Mouse (Mus musculus): ENCODE results near the gene Kdr. TPM values are rescaled to one million over a fixed set of nuclear protein-coding genes. Genes with fewer than 3 reads are reported as not detected.

The Kdr gene
- polyA plus RNA-seq, 1 experiment from 2014 or later: 22.1 TPM

- H3K9me3 ChIP-seq: 0 out of 2 replicates have a peak, but pooled peaks cover 3% of the 10 kb centered on the region
- no peak overlapping the region for H3K9ac ChIP-seq (replicated peaks)
- no peak overlapping the region for H3K4me3 ChIP-seq (replicated peaks)
- H3K4me1 ChIP-seq (replicated peaks): peaks cover 18% of the 10 kb centered on the region
- H3K4me2 ChIP-seq (replicated peaks): no peak overlapping the region
- H3K36me3 ChIP-seq: no peaks in the 10 kb centered on the region
- H3K27ac ChIP-seq: no peak overlapping the region
- ATAC-seq: no peak
- H3K27me3 ChIP-seq: peaks cover 62% of the 10 kb centered on the region
- WGBS: 77% methylated on average over 23 of the region's 23 CpGs
Observed at GRCm38 (mm10) chr5:75980521-75981311, 2.5 kb upstream of the Kdr start.

GRCm38 (mm10) chr5:75979108-75979507 is 850 bp upstream of the Kdr start:
- Histone ChIP-seq H3K4me3 (replicated peaks) (peak overlapping the region; percentile 72), H3K4me1 (replicated peaks) (peaks cover 18% of the 10 kb centered on the region), H3K27ac (no peak overlapping the region), H3K4me2 (replicated peaks) (peak overlapping the region; percentile 99), H3K9ac (replicated peaks) (0 out of 2 replicates have a peak overlapping the region, but pooled peaks have one; percentile 16), H3K27me3 (peaks cover 77% of the 10 kb centered on the region), H3K36me3 (no peaks in the 10 kb centered on the region), H3K9me3 (0 out of 2 replicates have a peak, but pooled peaks cover 3% of the 10 kb centered on the region)
- 10% methylated on average over 8 of the region's 8 CpGs for WGBS
- no peak for ATAC-seq

GRCm38 (mm10) chr5:75977441-75978373 is 551 bp downstream of the Kdr start:
- H3K4me2 ChIP-seq (replicated peaks): peak overlapping the region; percentile 99
- peaks cover 18% of the 10 kb centered on the region for H3K4me1 ChIP-seq (replicated peaks)
- H3K36me3 ChIP-seq: no peaks in the 10 kb centered on the region
- 0 out of 2 replicates have a peak, but pooled peaks cover 3% of the 10 kb centered on the region for H3K9me3 ChIP-seq
- H3K27ac ChIP-seq: peak overlapping the region; percentile 21; the same call in 1 of the 2 replicates
- peak overlapping the region; percentile 72 for H3K4me3 ChIP-seq (replicated peaks)
- peaks cover 86% of the 10 kb centered on the region for H3K27me3 ChIP-seq
- WGBS: 2% methylated on average over 54 of the region's 54 CpGs
- ATAC-seq: peak; percentile 82
- H3K9ac ChIP-seq (replicated peaks): peak overlapping the region; percentile 74

- no peak overlapping the region for H3K27ac ChIP-seq
- peak overlapping the region; percentile 9 for H3K4me2 ChIP-seq (replicated peaks)
- WGBS: 28% methylated on average over 9 of the region's 9 CpGs
- peak overlapping the region; percentile 72; the same call in 1 of the 2 replicates for H3K4me3 ChIP-seq (replicated peaks)
- no peaks in the 10 kb centered on the region for H3K9me3 ChIP-seq
- peaks cover 18% of the 10 kb centered on the region for H3K4me1 ChIP-seq (replicated peaks)
- H3K9ac ChIP-seq (replicated peaks): no peak overlapping the region
- no peaks in the 10 kb centered on the region for H3K36me3 ChIP-seq
- peak; percentile 15; the same call in 1 of the 2 replicates for ATAC-seq
- H3K27me3 ChIP-seq: peaks cover 79% of the 10 kb centered on the region
Observed at GRCm38 (mm10) chr5:75976696-75977095, 1.6 kb downstream of the Kdr start.

- WGBS: 71% methylated on average over 5 of the region's 5 CpGs
- ATAC-seq: no peak
- H3K9ac ChIP-seq (replicated peaks): no peak overlapping the region
- no peaks in the 10 kb centered on the region for H3K36me3 ChIP-seq
- H3K4me3 ChIP-seq (replicated peaks): no peak overlapping the region
- no peak overlapping the region for H3K27ac ChIP-seq
- no peaks in the 10 kb centered on the region for H3K9me3 ChIP-seq
- H3K4me2 ChIP-seq (replicated peaks): no peak overlapping the region
- H3K27me3 ChIP-seq: peaks cover 70% of the 10 kb centered on the region
- peaks cover 18% of the 10 kb centered on the region for H3K4me1 ChIP-seq (replicated peaks)
Observed at GRCm38 (mm10) chr5:75975398-75975797, 2.9 kb downstream of the Kdr start.

GRCm38 (mm10) chr5:75974543-75975130 is 3.6 kb downstream of the Kdr start:
- H3K4me3 ChIP-seq (replicated peaks): no peak overlapping the region
- 62% methylated on average over 7 of the region's 7 CpGs for WGBS
- ATAC-seq: no peak
- H3K36me3 ChIP-seq: no peaks in the 10 kb centered on the region
- peaks cover 62% of the 10 kb centered on the region for H3K27me3 ChIP-seq
- no peak overlapping the region for H3K4me2 ChIP-seq (replicated peaks)
- no peak overlapping the region for H3K27ac ChIP-seq
- no peaks in the 10 kb centered on the region for H3K9me3 ChIP-seq
- no peak overlapping the region for H3K9ac ChIP-seq (replicated peaks)
- peaks cover 18% of the 10 kb centered on the region for H3K4me1 ChIP-seq (replicated peaks)

- Histone ChIP-seq H3K27me3 (peaks cover 16% of the 10 kb centered on the region), H3K36me3 (no peaks in the 10 kb centered on the region), H3K4me1 (replicated peaks) (no peaks in the 10 kb centered on the region), H3K27ac (no peak overlapping the region), H3K9ac (replicated peaks) (no peak overlapping the region), H3K4me2 (replicated peaks) (no peak overlapping the region), H3K9me3 (no peaks in the 10 kb centered on the region), H3K4me3 (replicated peaks) (no peak overlapping the region)
- 25% methylated on average over 3 of the region's 3 CpGs for WGBS
- ATAC-seq: no peak
Observed at GRCm38 (mm10) chr5:75969887-75970286, 8.4 kb downstream of the Kdr start.

- 93% methylated on average over 12 of the region's 12 CpGs for WGBS
- no peaks in the 10 kb centered on the region for H3K27me3 ChIP-seq
- no peak overlapping the region for H3K4me2 ChIP-seq (replicated peaks)
- H3K36me3 ChIP-seq: no peaks in the 10 kb centered on the region
- ATAC-seq: no peak
- H3K4me1 ChIP-seq (replicated peaks): no peaks in the 10 kb centered on the region
- no peak overlapping the region for H3K4me3 ChIP-seq (replicated peaks)
- H3K9me3 ChIP-seq: no peaks in the 10 kb centered on the region
- no peak overlapping the region for H3K9ac ChIP-seq (replicated peaks)
- H3K27ac ChIP-seq: no peak overlapping the region
Observed at GRCm38 (mm10) chr5:75962558-75962957, 15.7 kb downstream of the Kdr start.

- Histone ChIP-seq H3K27ac (no peak overlapping the region), H3K9me3 (no peaks in the 10 kb centered on the region), H3K4me3 (replicated peaks) (no peak overlapping the region), H3K9ac (replicated peaks) (no peak overlapping the region), H3K4me1 (replicated peaks) (no peaks in the 10 kb centered on the region), H3K36me3 (no peaks in the 10 kb centered on the region), H3K27me3 (no peaks in the 10 kb centered on the region), H3K4me2 (replicated peaks) (no peak overlapping the region)
- no peak for ATAC-seq
- 89% methylated on average over 19 of the region's 19 CpGs for WGBS
Observed at GRCm38 (mm10) chr5:75961741-75962469, 16.4 kb downstream of the Kdr start.

- no peak overlapping the region for H3K27ac ChIP-seq
- no peak overlapping the region for H3K9ac ChIP-seq (replicated peaks)
- ATAC-seq: no peak
- no peaks in the 10 kb centered on the region for H3K9me3 ChIP-seq
- H3K4me2 ChIP-seq (replicated peaks): no peak overlapping the region
- no peaks in the 10 kb centered on the region for H3K27me3 ChIP-seq
- no peaks in the 10 kb centered on the region for H3K36me3 ChIP-seq
- no peak overlapping the region for H3K4me3 ChIP-seq (replicated peaks)
- 90% methylated on average over 3 of the region's 3 CpGs for whole genome bisulfite sequencing
- H3K4me1 ChIP-seq (replicated peaks): no peaks in the 10 kb centered on the region
Observed at GRCm38 (mm10) chr5:75959809-75960208, 18.4 kb downstream of the Kdr start.

GRCm38 (mm10) chr5:75956526-75956925 is 21.7 kb downstream of the Kdr start:
- ATAC-seq: no peak
- H3K27me3 ChIP-seq: no peaks in the 10 kb centered on the region
- 90% methylated on average over 3 of the region's 3 CpGs for WGBS
- H3K4me2 ChIP-seq (replicated peaks): no peak overlapping the region
- H3K27ac ChIP-seq: no peak overlapping the region
- H3K36me3 ChIP-seq: no peaks in the 10 kb centered on the region
- H3K4me3 ChIP-seq (replicated peaks): no peak overlapping the region
- no peak overlapping the region for H3K9ac ChIP-seq (replicated peaks)
- no peaks in the 10 kb centered on the region for H3K9me3 ChIP-seq
- H3K4me1 ChIP-seq (replicated peaks): no peaks in the 10 kb centered on the region
